Comparison of ENCODE assay signal across 10 mouse cellular contexts in the genomic region with DNA sequence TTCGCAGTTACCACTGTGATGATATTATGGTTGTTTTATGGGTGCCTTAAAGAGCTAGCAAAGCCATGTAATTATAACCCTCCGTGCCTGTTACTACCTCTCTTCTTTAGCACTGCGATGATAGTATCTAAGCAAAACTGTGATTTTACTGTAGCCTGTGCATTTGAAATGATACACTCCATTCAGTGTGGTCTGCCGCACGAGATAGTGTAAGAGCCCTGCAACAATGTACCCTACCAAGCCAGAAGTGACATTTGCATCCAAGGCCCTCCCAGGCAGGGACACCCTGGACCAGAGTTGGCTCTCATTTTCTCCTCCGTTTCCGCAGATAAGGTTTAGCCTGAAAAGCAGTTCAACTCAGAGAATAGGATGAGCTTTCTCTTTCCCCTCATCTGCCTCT. TPM values are rescaled to one million over a fixed set of nuclear protein-coding genes. Genes with fewer than 3 reads are reported as not detected.
DNase-seq lines count a peak whose midpoint lies in the region; ATAC-seq and TF ChIP-seq lines count a peak whose summit lies in the region.
"Had no signal": no experiment of that assay in that cellular context is flagged by ENCODE, and none has a peak within 500 bp of the region (broad histone marks: within the 10 kb centered on the region; RNA-seq: fewer than 3 reads in every experiment).

No protein-coding gene starts in this region.

- peak overlapping the region; percentile 36; the same call in 1 of the 2 replicates for H3K9ac ChIP-seq in lung, postnatal 0 days (replicated peaks; ENCODE audit: low read depth)
- H3K9ac ChIP-seq in forebrain, embryonic 15.5 days (replicated peaks), result no peak overlapping the region
- H3K9ac ChIP-seq in limb, embryonic 13.5 days, result no peak overlapping the region
- H3K9ac ChIP-seq: liver, embryonic 14.5 days had no signal

- no peak for TF ChIP-seq EP300 in lung, postnatal 0 days (IDR thresholded peaks at IDR 0.05)

- intact Hi-C loops in heart, postnatal 14 days (cut with DNase I), result no loop called here

- no peak overlapping the region for H3K27ac ChIP-seq in heart, embryonic 10.5 days
- H3K27ac ChIP-seq in lung, postnatal 0 days (ENCODE audit: low read length), result peak overlapping the region; percentile 58; the same call in 1 of the 2 replicates
- no peak overlapping the region for H3K27ac ChIP-seq in forebrain, embryonic 15.5 days (replicated peaks)
- no peak overlapping the region for H3K27ac ChIP-seq in limb, embryonic 13.5 days
- H3K27ac ChIP-seq: liver, embryonic 14.5 days had no signal

- H3K9me3 ChIP-seq in heart, embryonic 10.5 days, result no peaks in the 10 kb centered on the region
- no peaks in the 10 kb centered on the region for H3K9me3 ChIP-seq in lung, postnatal 0 days (ENCODE audit: low read length)
- no peaks in the 10 kb centered on the region for H3K9me3 ChIP-seq in forebrain, embryonic 15.5 days
- no peaks in the 10 kb centered on the region for H3K9me3 ChIP-seq in limb, embryonic 13.5 days

- DNase-seq in heart, embryonic 10.5 days (ENCODE audit: low spot score), result no peak
- DNase-seq in heart, postnatal 14 days, result no peak
- DNase-seq in lung, postnatal 0 days (ENCODE audit: low spot score), result no peak
- DNase-seq in lung, postnatal 36 days, result no peak
- DNase-seq in embryo, embryonic 11 days, result no peak
- no peak for DNase-seq in adrenal gland, postnatal 36 days
- DNase-seq: layer of hippocampus, postnatal 36 days had no signal

- H3K4me1 ChIP-seq in heart, embryonic 10.5 days, result peaks cover 15% of the 10 kb centered on the region
- H3K4me1 ChIP-seq in lung, postnatal 0 days (ENCODE audit: insufficient read depth, low read depth, low read length), result peaks cover 8% of the 10 kb centered on the region; the same call in 1 of the 2 replicates
- peaks cover 9% of the 10 kb centered on the region for H3K4me1 ChIP-seq in forebrain, embryonic 15.5 days
- H3K4me1 ChIP-seq in limb, embryonic 13.5 days, result peaks cover 10% of the 10 kb centered on the region

- ATAC-seq in lung, postnatal 0 days, result no peak
- ATAC-seq in forebrain, embryonic 15.5 days (replicated peaks), result no peak
- no peak for ATAC-seq in limb, embryonic 13.5 days (ENCODE audit: low FRiP score, low read depth)

- WGBS in heart, embryonic 10.5 days, result 67% methylated on average over 7 of the region's 7 CpGs
- WGBS in lung, postnatal 0 days, result 74% methylated on average over 7 of the region's 7 CpGs
- WGBS in forebrain, embryonic 15.5 days, result 81% methylated on average over 7 of the region's 7 CpGs
- 69% methylated on average over 7 of the region's 7 CpGs for WGBS in limb, embryonic 13.5 days

- peak overlapping the region; percentile 73 for H3K4me2 ChIP-seq in lung, postnatal 0 days (replicated peaks; ENCODE audit: low read depth, low read length)
- peak overlapping the region; percentile 51; the same call in 1 of the 2 replicates for H3K4me2 ChIP-seq in forebrain, embryonic 15.5 days (replicated peaks)
- H3K4me2 ChIP-seq in limb, embryonic 13.5 days (replicated peaks), result peak overlapping the region; percentile 74

- H3K4me3 ChIP-seq in heart, embryonic 10.5 days, result peak overlapping the region; percentile 63; the same call in 1 of the 2 replicates
- H3K4me3 ChIP-seq in lung, postnatal 0 days (ENCODE audit: low read depth, low read length), result peak overlapping the region; percentile 41
- H3K4me3 ChIP-seq in forebrain, embryonic 15.5 days, result no peak overlapping the region
- no peak overlapping the region for H3K4me3 ChIP-seq in limb, embryonic 13.5 days

- H3K27me3 ChIP-seq in heart, embryonic 10.5 days (ENCODE audit: insufficient read depth, poor library complexity, severe bottlenecking), result peaks cover 52% of the 10 kb centered on the region
- no peaks in the 10 kb centered on the region for H3K27me3 ChIP-seq in lung, postnatal 0 days (replicated peaks; ENCODE audit: insufficient read depth, low read length)
- H3K27me3 ChIP-seq in forebrain, embryonic 15.5 days, result no peaks in the 10 kb centered on the region
- H3K27me3 ChIP-seq in limb, embryonic 13.5 days, result peaks cover 40% of the 10 kb centered on the region

- no peaks in the 10 kb centered on the region for H3K36me3 ChIP-seq in heart, embryonic 10.5 days
- no peaks in the 10 kb centered on the region for H3K36me3 ChIP-seq in lung, postnatal 0 days (ENCODE audit: insufficient read depth, low read length)
- no peaks in the 10 kb centered on the region for H3K36me3 ChIP-seq in forebrain, embryonic 15.5 days
- no peaks in the 10 kb centered on the region for H3K36me3 ChIP-seq in limb, embryonic 13.5 days

- TF ChIP-seq CTCF in lung, postnatal 0 days (IDR thresholded peaks at IDR 0.05), result no peak

RNA-seq across cellular contexts. Expression of a gene that starts 0.7 kb away (rescaled TPM):
- polyA plus RNA-seq in heart, embryonic 10.5 days (2016; fragmentation: Nextera tagmentation; extraction: Ambion mirVana), result 0.36 TPM in 2 replicates
- total RNA-seq in heart, postnatal 14 days (2021), result 10 to 100 TPM; 13.3 to 15.1 TPM
- polyA plus RNA-seq in lung, postnatal 0 days (2015; fragmentation: Nextera tagmentation; extraction: Ambion mirVana), result 67.3 and 78.7 TPM in 2 replicates
- 0.22 and 0.28 TPM in 2 replicates for polyA plus RNA-seq in forebrain, embryonic 15.5 days (2015; fragmentation: Nextera tagmentation; extraction: Ambion mirVana)
- polyA plus RNA-seq in limb, embryonic 13.5 days (2015; fragmentation: Nextera tagmentation; extraction: Ambion mirVana), result 0.09 and 0.11 TPM in 2 replicates
- 1 to 10 TPM; 7.0 to 8.6 TPM for total RNA-seq in adrenal gland, postnatal 36 days (2021)

RNA-seq across cellular contexts. Expression of a gene that starts 0.7 kb away (rescaled TPM):
- polyA plus RNA-seq in heart, embryonic 10.5 days (2016; fragmentation: Nextera tagmentation; extraction: Ambion mirVana), result 0.20 and 0.30 TPM in 2 replicates
- total RNA-seq in heart, postnatal 14 days (2021), result 1 to 10 TPM; 5.1 to 5.5 TPM
- polyA plus RNA-seq in lung, postnatal 0 days (2015; fragmentation: Nextera tagmentation; extraction: Ambion mirVana), result 114 and 120 TPM in 2 replicates
- polyA plus RNA-seq in forebrain, embryonic 15.5 days (2015; fragmentation: Nextera tagmentation; extraction: Ambion mirVana), result 0.22 and 0.29 TPM in 2 replicates
- 0.05 and 0.09 TPM in 2 replicates for polyA plus RNA-seq in limb, embryonic 13.5 days (2015; fragmentation: Nextera tagmentation; extraction: Ambion mirVana)
- total RNA-seq in adrenal gland, postnatal 36 days (2021), result 1 to 10 TPM; 2.9 to 4.5 TPM

Comparison
In these comparisons a context has a peak if more than half of its experiments do, and no peak if none do; other contexts are left out.
1. H3K4me3 ChIP-seq: peak in heart, embryonic 10.5 days (single experiment) and lung, postnatal 0 days (single experiment); none in forebrain, embryonic 15.5 days (single experiment) and limb, embryonic 13.5 days (single experiment).
2. RNA of a gene that starts 0.7 kb away (polyA plus RNA-seq): 67.3 to 78.7 TPM in lung, postnatal 0 days; 0.36 TPM in heart, embryonic 10.5 days, 0.22 to 0.28 TPM in forebrain, embryonic 15.5 days and 0.09 to 0.11 TPM in limb, embryonic 13.5 days; every median in the first group is over 10 times any median in the second.
3. RNA of a gene that starts 0.7 kb away (polyA plus RNA-seq): 114 to 120 TPM in lung, postnatal 0 days; 0.22 to 0.29 TPM in forebrain, embryonic 15.5 days, 0.20 to 0.30 TPM in heart, embryonic 10.5 days and 0.05 to 0.09 TPM in limb, embryonic 13.5 days; every median in the first group is over 10 times any median in the second.
4. Peak in every context shown above with its lines, with median percentiles within 50 percentile points of each other: H3K4me2 ChIP-seq.